Mouse (Mus musculus): ENCODE data around the gene Tbxas1.

The Tbxas1 gene

DNA sequence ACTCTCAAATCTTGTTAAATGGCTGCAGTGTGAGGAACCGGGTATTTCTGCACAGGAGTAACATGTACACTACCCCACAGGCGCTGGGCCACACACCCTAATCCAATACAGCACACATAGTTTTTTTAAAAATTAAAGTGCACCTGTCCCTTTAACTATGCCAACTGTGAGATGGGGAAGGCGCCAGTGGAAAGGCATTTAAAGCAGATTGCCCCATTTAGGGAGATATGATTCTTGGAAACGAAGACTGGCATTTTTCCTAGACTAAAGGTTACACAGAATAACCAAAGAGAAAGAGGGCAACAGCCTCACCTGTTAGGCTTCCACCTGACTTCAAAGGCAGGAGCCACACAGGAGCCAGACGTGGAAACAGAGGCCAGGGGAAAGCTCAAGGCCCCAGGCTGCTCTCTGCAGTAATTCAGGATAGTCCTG, 21.6 kb upstream of the Tbxas1 start:
- in situ Hi-C loops (cut with MboI, MseI), result no loop called here

DNA sequence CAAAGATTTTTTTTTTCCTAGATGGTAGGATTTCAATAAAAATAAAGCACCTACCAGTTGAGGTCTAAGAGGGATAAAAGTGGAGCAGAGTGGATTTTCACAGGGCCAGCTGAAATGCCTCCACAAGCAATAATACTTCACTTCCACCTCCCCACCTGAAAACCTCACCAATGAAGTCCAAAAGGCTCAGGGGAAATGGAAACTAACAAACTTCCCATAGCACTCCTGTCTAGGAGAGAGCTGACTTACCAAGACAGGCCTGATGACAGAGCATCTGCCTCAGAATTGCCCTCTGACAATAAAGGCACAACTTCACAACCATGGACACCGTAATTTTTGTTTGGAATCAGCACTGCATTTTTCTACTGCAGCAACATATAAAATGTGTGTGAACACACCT, 15.4 kb upstream of the Tbxas1 start:
- in situ Hi-C loops (cut with MboI, MseI), result no loop called here

DNA sequence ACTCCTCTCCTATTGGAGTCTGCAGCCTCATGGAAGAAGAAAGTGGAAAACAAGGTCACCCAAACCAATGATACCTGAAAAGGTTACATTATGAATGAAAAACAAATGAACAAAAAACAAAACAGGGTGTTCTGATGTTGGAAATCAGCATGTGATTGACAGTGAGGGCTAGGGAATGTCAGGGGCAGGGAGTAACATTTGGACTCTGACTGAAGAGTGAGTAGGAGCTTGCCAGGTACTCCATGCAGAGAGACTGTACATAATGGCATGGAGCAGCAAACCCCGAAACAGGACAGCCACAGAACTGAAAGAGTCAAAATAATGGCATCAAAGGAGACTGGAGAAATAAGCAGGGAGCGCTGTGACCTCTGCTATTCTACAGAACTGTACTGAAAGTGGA, 14.9 kb upstream of the Tbxas1 start:
- in situ Hi-C loops (cut with MboI, MseI), result no loop called here

DNA sequence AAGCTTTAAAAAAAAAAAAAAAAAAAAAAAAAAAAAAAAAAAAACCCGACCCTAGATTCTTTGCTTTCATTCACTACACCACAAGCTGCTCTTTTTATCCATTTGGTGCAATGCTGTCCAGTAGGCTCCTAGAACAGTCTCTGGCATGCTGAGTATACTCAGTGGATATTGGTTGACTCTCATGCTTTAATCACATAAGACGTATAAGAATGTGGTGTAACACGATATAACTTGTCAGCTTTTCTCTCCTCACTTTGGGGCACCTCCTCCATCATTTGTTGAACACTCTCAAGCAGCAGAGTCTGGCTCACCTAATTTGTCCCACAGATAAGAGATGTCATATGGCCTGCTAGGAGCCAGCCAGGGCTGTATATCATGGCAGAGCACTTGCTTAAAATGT, 11.6 kb upstream of the Tbxas1 start:
- in situ Hi-C loops (cut with MboI, MseI), result no loop called here

DNA sequence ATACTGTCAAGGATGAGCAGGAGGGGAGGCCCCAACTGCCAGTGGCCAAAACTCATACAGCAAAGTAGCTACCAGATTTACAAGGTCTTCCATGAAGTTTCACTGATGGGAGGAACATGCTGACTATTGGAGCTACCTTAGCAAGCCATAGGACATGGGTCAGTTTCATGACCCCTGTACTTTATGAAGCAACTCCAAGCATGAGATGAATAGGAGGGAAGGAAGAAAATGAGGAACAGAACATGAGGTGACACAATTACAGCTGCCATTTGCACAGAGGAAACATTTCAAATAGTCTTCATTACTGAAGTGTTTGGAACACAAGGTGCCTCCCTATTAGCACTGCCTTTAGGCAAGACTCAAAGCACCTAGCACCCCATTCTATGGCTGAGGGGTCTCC, 9.4 kb upstream of the Tbxas1 start:
- in situ Hi-C loops (cut with MboI, MseI), result no loop called here

DNA sequence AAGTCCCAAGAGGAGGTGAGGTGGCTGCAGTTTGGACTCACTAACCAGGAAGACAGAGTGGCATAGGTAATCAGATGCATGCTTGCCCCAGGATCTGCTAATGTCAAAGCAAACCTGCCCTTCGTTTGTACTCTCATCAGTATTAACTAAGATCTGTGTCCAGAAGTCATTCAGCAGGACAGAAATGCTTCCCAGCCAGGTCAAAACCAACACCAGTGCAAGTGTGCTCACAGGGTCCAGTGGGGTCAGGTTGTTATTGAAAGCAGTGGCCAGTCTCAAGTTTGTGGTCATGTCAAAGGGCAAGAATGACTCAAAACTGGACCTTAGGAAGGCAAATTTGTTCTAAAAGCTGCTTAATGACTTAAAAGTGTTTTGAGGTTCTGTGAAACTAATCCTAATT, 8.8 kb upstream of the Tbxas1 start:
- in situ Hi-C loops (cut with MboI, MseI), result no loop called here

DNA sequence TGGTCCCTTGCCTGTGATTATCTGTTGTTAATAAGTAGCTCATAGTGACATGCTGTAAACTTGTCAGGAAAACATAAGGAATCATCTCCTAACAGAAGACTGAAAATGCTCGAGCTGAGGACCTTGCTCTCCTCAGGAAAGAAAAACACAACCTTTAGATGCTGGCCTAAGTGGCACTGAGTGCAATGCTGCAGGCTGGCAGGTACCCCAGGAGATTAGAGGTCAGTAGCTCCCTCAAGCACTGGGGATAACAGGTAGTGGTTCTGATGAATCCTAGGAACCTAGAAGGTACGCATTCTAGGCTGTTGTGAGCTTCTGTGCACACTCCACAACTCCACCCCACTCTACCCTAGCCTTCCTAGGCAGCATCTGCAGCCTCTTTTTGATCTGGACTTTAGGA, 8.4 kb upstream of the Tbxas1 start:
- in situ Hi-C loops (cut with MboI, MseI), result no loop called here

DNA sequence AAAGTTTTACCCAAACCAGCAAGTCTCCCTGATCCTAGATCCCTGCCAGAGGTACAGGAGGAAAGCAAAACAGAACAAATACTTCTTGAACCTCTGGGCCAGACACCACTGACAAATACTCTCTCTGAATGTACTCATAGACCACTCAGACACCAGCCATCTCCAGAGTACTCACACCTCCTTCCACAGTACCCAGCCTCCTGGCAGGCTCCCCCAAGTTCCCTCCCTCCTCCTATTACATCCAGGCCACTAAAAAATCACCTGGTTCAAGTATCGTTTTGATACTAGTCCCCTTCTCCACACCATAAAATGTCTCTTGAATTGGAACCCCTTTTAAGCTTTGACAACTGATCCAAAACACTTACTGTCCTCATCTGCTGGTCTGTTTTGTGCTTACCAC, 7.9 kb upstream of the Tbxas1 start:
- in situ Hi-C loops (cut with MboI, MseI), result no loop called here

DNA sequence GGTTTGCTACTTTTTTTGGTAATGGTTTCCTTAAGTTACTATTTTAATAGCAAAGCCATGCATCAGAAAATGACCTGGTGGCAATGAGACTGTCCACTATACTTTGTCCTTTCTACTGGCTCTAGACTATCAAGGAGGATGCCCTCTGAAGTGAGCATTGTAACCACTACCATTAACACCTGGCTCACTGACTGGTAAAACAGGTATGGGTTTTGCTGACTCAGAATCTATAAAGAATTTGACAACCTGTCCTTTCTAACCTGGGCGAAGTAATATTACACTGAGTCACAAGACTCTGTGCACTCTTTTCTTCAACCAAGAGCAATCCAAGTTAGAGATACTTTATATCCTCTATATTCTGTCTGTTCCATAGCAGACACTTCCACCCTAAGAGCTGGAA, 6.2 kb upstream of the Tbxas1 start:
- in situ Hi-C loops (cut with MboI, MseI), result no loop called here

DNA sequence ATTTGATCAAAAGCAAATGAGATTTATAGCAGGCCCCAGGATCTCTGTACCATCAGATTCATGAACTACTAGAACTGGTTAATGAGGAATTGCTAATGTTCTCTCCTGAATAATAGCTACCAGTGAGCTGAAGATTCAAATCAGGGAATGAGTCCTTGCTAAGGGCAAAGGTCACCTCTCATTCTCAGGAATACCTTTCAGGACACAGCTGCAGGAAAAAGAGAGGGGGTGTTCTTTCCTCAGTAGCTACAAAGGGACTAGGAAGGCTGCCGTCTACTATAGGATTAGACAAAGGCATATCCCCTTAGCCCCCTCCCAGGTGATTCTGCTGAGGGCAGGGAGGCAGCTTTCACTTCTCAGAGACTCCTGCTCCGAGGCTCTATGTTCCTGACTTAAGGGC, 5.1 kb upstream of the Tbxas1 start:
- in situ Hi-C loops (cut with MboI, MseI), result loop anchor here (5.0 kb wide), 1 partner anchor 63 kb away; no protein-coding TSS in a partner anchor

DNA sequence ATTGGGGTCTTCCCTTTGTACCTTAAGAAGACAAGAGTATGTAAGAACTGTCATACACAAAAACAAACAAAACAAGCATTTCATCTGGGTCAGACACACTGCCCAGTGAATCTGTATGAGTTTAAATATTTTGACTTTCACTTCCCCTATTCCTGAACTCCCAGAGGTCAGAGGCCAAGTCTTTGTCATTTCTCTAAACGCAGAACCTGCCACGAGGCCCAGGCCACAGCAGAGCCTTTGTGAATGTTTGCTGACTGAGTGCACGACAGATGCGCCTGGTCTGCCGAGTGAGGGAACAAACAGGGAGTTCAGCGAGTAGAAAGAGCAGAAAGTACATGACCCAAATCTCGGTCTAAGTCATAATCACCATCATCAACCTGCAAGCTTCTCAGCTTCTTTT, 4.2 kb upstream of the Tbxas1 start:
- in situ Hi-C loops (cut with MboI, MseI), result loop anchor here (5.0 kb wide), 1 partner anchor 64 kb away; no protein-coding TSS in a partner anchor

DNA sequence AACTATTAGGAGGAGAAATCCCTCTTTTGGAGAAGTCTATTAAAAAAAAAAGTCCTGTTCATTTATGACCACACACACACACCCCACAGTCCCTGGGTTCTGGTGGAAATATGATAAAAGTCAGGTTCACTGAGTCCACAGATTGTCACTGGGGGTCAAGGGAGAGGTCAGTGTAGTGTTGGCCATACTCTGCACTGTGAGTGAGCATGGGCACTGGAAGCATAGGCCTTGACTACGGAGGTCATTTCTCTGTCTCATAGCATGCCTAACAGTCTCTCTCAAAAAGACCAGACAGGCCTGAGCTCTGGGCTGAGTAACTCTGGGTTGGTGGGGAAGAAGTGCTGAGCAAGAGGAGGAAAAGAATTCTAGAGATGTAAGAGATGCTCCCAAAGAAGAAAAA, 1.9 kb upstream of the Tbxas1 start:
- in situ Hi-C loops (cut with MboI, MseI), result loop anchor here (5.0 kb wide), 1 partner anchor 66 kb away; no protein-coding TSS in a partner anchor

DNA sequence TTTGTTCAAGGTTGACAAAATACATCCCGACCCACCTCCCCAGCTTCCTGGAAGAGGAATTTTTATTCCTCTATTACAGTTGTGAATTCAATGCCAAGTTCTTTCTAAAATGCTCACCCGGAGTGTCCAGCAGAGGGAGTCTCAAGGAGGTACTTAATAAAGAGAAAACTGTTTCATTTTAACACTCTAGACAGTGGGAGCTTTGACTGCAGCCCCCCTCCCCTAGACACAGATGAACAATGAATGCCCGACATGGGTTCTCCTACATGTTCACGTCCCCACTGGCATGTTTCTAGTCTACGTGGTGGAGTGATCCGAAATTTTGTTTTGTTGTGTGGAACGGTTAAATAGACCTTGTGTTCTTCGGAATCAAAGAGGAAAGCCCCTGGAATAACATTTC, 1.2 kb upstream of the Tbxas1 start:
- in situ Hi-C loops (cut with MboI, MseI), result loop anchor here (5.0 kb wide), 1 partner anchor 67 kb away; no protein-coding TSS in a partner anchor

DNA sequence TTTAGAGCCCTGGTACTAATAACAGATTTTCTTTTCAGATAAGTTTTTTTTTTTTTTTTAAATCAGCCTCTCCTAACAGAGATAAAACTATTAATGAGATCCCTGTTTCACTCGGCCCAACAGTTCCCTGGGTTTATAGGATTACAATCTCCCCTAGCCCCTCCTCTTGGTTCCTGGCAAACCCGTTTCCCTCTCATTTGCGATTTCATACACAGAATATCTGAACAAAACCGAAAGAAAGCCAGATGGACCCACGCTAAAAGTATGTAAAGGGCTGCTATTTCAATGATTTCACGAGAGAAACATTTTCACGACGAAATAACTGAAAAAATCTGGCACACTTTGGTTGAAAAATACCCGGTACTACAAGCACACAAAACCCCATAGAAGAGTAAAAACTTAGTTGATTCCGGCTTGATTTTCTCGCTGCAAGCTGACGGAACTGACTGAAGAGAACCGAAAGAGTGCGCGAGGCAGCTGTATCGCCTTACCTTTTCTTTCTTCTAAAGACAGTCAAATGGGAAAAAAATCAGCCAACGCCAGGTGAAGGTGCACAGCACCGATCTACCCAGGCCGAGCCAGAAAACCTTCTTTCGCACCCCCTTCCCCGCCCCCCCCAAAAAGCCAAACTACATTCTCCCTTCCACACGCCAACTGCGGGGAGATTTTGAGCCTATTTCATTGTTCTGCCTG, 493 bp upstream of the Tbxas1 start:
- in situ Hi-C loops (cut with MboI, MseI), result loop anchor here (5.0 kb wide), 1 partner anchor 67 kb away; no protein-coding TSS in a partner anchor

DNA sequence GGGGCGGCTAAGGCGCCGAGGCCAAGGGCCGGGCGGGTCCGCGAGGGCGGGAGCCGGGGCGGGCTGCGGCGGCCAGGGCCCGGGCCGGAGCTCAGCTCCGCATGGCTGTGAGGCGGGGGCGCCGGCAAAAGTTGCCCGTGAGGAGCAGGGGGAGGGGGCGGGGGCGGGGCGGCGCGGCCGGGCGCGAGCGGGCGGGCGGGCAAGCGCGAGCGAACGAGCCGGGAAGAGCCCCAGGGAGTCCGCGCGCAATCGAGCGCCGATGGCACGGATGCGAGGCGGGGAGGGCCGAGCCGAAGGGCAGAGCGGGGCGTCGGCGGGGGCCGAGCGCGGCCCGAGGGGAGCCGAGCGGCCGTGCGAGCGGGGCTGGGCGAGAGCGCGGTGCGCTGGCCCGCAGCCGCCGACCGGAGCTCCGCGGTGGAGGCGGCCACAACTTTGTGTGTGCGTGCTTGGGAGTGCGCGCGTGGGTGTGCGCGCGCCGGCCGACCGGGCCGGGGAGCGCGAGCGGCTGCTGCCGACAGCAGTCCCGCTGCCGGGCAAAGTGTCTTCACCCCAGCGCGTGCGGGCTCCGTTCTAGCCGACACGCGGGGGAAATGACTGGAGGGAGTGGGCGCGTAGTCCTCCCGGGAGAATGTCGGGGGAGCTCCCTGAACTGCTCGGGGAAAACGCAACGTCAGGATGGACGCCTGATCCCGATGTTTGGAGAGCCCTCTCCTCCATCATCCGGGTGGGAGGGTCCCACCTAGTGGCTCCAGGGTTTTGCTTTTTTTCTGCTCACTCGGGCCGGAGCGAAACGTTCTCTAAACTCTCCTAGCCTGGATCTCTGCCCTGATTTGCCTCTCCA, 1.1 kb downstream of the Tbxas1 start, which contains the start of gene Hipk2:
TSS of gene Hipk2 (minus strand) at position 95 of the 841 bp plus-strand sequence.
- in situ Hi-C loops (cut with MboI, MseI), result no loop called here

DNA sequence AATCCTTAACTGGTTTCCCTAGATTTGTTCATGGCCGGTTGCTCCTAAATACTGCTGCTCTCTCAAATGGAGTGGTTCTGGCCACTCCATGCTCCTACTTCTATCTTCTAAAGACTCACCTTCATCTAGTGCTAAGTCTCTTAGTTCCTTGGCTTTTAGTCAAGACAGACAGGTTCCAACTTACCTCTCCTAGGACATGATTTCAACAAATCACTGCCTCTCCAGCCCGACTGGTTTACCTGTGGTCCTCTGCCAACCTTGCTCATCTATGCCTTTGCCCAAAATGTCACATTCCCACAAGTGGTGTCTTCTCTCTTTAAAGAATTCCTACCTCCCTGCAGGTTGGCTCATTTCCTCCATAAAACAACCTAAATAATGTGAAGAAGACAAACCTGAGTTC, 2.5 kb downstream of the Tbxas1 start:
- in situ Hi-C loops (cut with MboI, MseI), result no loop called here

DNA sequence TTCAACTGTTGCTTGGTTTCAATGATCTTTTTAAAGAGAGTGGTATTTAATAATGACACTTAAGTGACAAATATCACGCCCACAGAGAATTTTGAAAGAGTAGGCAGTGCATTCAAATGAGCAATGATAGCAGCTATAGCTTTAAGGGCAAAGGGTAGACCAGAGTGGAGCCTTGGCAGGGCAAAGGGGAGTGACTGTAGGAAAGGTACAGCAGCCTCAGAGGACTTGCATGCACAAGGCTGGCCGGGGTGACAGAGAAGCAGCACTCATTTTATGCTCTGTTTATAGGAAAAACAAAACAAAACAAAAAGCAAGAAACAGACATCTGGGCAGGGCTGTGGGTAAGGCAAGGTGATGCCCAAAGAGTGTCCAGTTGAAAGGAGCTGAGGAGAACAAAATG, 6.3 kb downstream of the Tbxas1 start:
- in situ Hi-C loops (cut with MboI, MseI), result no loop called here

DNA sequence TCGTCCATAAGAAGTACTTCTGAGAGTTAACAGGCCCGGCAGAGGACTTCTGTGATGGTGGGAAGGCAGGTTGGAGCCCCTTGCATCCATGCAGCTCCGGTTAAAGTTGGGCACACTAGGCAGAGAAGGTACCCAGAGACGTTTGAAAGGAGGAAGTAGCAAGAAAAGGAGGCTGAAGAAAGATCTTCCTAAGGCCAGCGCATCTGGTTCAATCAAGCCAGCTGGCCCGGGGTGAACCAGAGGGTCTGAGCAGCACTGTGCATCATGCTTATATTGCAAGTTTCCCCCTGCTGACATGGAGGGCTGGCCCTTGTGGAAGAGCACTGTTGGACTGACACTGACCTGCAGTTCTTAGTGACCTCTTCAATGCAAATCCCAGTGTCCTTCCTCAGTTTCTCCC, 6.8 kb downstream of the Tbxas1 start:
- in situ Hi-C loops (cut with MboI, MseI), result no loop called here

DNA sequence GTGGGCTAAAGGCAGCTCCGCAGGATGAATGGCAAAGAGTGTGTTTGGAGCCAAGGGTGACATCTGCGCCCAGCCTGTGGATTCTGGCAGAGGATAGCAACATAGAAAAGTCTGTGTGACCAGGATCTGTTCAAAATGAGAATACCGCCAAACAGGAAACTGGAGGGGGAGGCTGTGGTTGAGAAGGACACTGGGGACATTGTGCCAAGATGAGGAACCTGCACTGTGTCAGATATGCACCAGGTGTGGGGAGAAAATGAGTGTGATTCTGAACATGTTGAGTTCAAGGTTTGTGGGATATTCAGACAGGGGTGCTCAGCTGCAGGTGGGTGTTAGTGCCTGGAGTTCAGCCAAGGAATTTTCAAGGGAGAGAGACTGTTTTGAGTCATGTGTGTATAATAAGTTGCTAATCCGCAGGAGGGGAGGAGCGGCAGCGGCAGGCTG, 7.5 kb downstream of the Tbxas1 start:
- in situ Hi-C loops (cut with MboI, MseI), result no loop called here

DNA sequence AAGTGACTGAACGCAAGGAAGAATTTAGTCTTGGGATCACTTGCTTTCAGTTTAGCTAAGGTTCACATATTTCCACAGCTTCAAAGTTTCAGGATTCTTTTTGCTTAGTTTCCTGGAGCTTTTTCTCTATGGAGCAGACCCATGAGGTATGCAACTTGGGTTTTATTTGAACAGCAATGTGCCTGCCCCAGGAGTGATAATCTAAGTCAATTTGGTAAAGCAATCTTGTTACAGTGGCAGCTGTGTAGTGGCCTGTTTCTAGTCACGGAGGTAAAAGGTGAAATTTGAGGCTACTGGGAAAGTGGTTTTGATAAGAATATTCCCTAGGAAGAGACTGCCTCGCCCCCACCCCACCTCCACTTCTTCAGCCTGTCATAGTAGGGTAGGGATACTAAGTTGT, 9.3 kb downstream of the Tbxas1 start:
- in situ Hi-C loops (cut with MboI, MseI), result no loop called here

DNA sequence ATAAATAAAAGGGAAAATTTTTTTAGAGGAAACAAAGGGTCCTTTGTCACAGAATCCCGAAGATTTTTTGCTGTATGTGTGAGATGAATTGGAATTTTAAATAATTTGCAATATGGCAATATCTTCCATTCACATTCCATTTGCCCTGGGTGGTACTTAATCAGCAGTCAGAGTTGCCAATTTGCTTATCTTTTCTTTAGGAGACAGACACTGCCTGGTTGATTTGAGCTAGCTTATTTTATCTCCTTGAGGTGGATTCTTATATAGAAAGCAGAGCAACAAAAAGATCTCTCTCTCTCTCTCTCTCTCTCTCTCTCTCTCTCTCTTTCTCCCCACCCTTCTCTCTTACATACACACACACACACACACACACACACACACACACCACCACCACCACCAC, 9.9 kb downstream of the Tbxas1 start:
- in situ Hi-C loops (cut with MboI, MseI), result no loop called here

DNA sequence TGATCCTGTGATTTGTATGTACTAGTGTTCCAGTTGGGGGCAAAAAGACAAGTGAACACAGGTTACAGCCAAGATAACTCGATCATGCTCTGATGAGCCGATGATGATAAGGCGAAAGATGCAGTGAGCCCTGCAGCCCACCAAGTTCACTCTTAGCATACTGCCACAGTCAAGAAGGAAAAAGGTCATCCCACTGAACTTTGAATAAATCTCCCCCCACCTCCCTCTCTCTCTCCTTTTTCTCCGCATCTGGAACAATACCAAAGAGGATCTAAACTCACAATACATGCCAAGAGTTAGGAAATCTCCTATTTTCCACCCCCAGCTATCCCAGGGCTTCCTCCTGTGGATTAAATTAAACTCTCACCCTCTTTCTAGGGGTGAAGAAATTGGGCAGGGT, 12.2 kb downstream of the Tbxas1 start:
- in situ Hi-C loops (cut with MboI, MseI), result no loop called here

DNA sequence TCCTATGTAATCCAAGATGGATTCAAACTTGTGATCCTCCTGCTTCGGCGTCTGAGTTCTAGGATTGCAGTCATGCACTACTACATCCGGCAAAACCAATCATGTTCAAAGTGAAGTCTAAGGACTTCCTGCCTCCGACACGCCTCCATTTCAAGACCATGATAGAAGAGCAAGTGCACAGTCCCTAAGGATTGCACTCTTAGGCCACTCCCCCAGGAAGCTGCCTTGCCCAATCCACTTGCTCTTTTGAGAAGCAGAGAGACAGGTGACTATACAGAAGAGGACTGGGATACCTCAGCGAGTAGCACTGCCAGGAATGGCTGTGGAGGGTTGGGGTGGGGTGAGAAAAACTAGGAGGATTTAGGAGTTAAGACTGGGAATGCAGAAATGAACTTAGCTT, 14.0 kb downstream of the Tbxas1 start:
- in situ Hi-C loops (cut with MboI, MseI), result no loop called here

Data from T-helper 2 cell (primary cell).